Mouse (Mus musculus) spleen, adult 2 months (tissue): ENCODE data around the gene Rnh1. TPM values are rescaled to one million over a fixed set of nuclear protein-coding genes. Genes with fewer than 3 reads are reported as not detected.

Experiments used
- DNase-seq, 2 experiments: peaks; one replicate each; pipeline versions ENCODE4 v3.0.0 to v3.0.0-alpha.2; 2012 to 2021; ENCODE audit warnings: low spot score in 2 of 2, low read depth in 1 of 2
- H3K27ac ChIP-seq: fragments of 200-500 bp; 2 replicates; pipeline ENCODE4 v1.5.1; 2012; ENCODE audit warnings: low read length, inconsistent platforms; ENCODE audit not compliant: insufficient read depth
- H3K27me3 ChIP-seq: fragments of 200-500 bp; 2 replicates; pipeline ENCODE4 v1.6.1; 2012; ENCODE audit warnings: mild to moderate bottlenecking, moderate library complexity, low read length, inconsistent platforms; ENCODE audit not compliant: control insufficient read depth, insufficient read depth
- H3K36me3 ChIP-seq: fragments of 200-500 bp; 2 replicates; pipeline ENCODE4 v1.6.1; 2012; ENCODE audit warnings: mild to moderate bottlenecking, low read length, inconsistent platforms; ENCODE audit not compliant: control insufficient read depth, insufficient read depth
- H3K4me1 ChIP-seq: fragments of 200-500 bp; 2 replicates; pipeline ENCODE4 v1.6.1; 2011; ENCODE audit warnings: inconsistent platforms; ENCODE audit not compliant: control insufficient read depth, insufficient read depth, insufficient read length
- H3K4me3 ChIP-seq: fragments of 200-500 bp; 2 replicates; pipeline ENCODE4 v1.5.1; 2011; ENCODE audit warnings: mild to moderate bottlenecking, inconsistent platforms; ENCODE audit not compliant: insufficient read depth, insufficient read length; ENCODE audit errors: extremely low read depth
- CTCF ChIP-seq: fragments of 200-500 bp; IDR thresholded peaks from 2 replicates; pipeline ENCODE4 v1.5.1; 2011; ENCODE audit warnings: mild to moderate bottlenecking, inconsistent platforms; ENCODE audit not compliant: insufficient read depth, insufficient read length, insufficient replicate concordance; ENCODE audit errors: extremely low read depth
- POLR2A ChIP-seq: fragments of 200-500 bp; IDR thresholded peaks from 2 replicates; pipeline ENCODE4 v1.6.1; 2011; ENCODE audit warnings: low read depth, low read length, inconsistent platforms
- WGBS: fragments of 180-500 bp; shearing (Covaris S2); methylation state at CpG from one replicate; pipeline ENCODE4 v1.1.7; 2018; 5-methylcytosine and 5-hydroxymethylcytosine counted together
- polyA plus RNA-seq: library from polyadenylated mRNA; depleted of rRNA; stranded (reverse); fragments of >200 nt; gene quantifications from 2 replicates; pipeline ENCODE4 v1.2.3, GENCODE M21; 2012

Rnh1 gene
- polyA plus RNA-seq, 1 experiment, result 113 TPM

- H3K27me3 ChIP-seq, result no peaks in the 10 kb centered on the region
- no peak for DNase-seq
- 43% methylated on average over 3 of the region's 3 CpGs for WGBS
- H3K4me1 ChIP-seq, result no peaks in the 10 kb centered on the region
- no peak overlapping the region for H3K27ac ChIP-seq
- TF ChIP-seq POLR2A (no peak), CTCF (no peak)
- no peaks in the 10 kb centered on the region for H3K36me3 ChIP-seq
- H3K4me3 ChIP-seq, result no peak overlapping the region
Observed at GRCm38 (mm10) chr7:141204546-141204945, 31.9 kb upstream of the Rnh1 start.

DNA sequence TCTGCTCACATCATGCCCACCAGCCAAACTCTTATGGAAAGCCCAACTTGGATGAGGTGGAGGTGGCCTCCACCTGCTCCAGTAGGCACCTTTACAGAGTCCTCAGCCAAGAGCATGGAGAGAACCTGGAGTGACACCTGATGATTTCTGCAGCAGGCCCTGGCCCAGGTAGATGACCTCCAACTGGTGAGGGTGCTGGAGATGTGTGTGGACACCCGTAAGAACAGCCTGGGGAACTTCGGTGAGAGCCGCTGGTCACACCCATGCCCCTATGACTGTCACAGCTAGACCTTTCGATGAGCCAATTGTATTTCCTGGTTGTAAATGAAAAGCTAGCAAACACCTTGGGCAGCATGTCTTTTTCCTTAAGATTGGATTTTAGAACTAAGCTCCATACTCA lies 25.5 kb upstream of the Rnh1 start:
- no peaks in the 10 kb centered on the region for H3K27me3 ChIP-seq
- WGBS, result 98% methylated on average over 4 of the region's 4 CpGs
- no peak overlapping the region for H3K4me3 ChIP-seq
- H3K4me1 ChIP-seq, result peaks cover 6% of the 10 kb centered on the region; the same call in 1 of the 2 replicates
- no peak for DNase-seq
- no peaks in the 10 kb centered on the region for H3K36me3 ChIP-seq
- TF ChIP-seq CTCF (no peak), POLR2A (no peak)
- no peak overlapping the region for H3K27ac ChIP-seq

GRCm38 (mm10) chr7:141196619-141197282 lies 24.1 kb upstream of the Rnh1 start:
- peaks cover 5% of the 10 kb centered on the region; the same call in 1 of the 2 replicates for H3K36me3 ChIP-seq
- no peaks in the 10 kb centered on the region for H3K27me3 ChIP-seq
- WGBS, result 90% methylated on average over 8 of the region's 8 CpGs
- H3K4me1 ChIP-seq, result peaks cover 9% of the 10 kb centered on the region; the same call in 1 of the 2 replicates
- H3K4me3 ChIP-seq, result no peak overlapping the region
- H3K27ac ChIP-seq, result no peak overlapping the region
- no peak for DNase-seq
- no peak for TF ChIP-seq CTCF
- no peak for TF ChIP-seq POLR2A

- 97% methylated on average over 2 of the region's 2 CpGs for WGBS
- no peak for DNase-seq
- TF ChIP-seq POLR2A, result no peak
- TF ChIP-seq CTCF, result no peak
- no peak overlapping the region for H3K27ac ChIP-seq
- no peak overlapping the region for H3K4me3 ChIP-seq
- peaks cover 9% of the 10 kb centered on the region for H3K36me3 ChIP-seq
- H3K27me3 ChIP-seq, result no peaks in the 10 kb centered on the region
- H3K4me1 ChIP-seq, result peaks cover 9% of the 10 kb centered on the region; the same call in 1 of the 2 replicates
Observed at GRCm38 (mm10) chr7:141195754-141196153, 23.1 kb upstream of the Rnh1 start.

- DNase-seq, result peak; percentile 88 to 98
- peak overlapping the region; percentile 87 for H3K27ac ChIP-seq
- H3K4me1 ChIP-seq, result peaks cover 9% of the 10 kb centered on the region; the same call in 1 of the 2 replicates
- peaks cover 16% of the 10 kb centered on the region for H3K36me3 ChIP-seq
- TF ChIP-seq POLR2A (peak; percentile 17; the same call in 1 of the 2 replicates), CTCF (no peak)
- peak overlapping the region; percentile 79 for H3K4me3 ChIP-seq
- H3K27me3 ChIP-seq, result no peaks in the 10 kb centered on the region
- WGBS, result under 1% methylated on average over 28 of the region's 28 CpGs
Observed at GRCm38 (mm10) chr7:141194830-141195229, 22.2 kb upstream of the Rnh1 start.

DNA sequence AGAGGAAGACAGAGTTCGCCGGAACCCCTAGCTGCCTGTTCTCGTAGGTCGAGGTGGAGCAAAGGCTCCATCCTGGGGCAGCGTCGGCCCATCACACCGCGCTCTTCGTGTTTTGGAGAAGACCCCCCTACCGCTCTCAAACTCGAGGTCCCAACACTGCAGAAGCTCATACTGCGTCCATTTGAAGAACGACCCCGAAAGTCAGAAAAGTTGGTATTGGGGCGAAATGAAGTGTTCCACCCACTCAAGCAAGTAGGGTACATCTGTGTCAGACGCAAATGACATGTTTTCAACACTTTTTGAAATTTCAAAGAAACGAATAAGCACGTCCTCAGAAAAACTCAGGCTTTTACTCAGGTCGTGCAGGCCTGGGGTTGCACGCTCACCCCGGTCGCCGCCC lies 21.8 kb upstream of the Rnh1 start:
- WGBS, result under 1% methylated on average over 23 of the region's 23 CpGs
- peaks cover 9% of the 10 kb centered on the region; the same call in 1 of the 2 replicates for H3K4me1 ChIP-seq

GRCm38 (mm10) chr7:141193948-141194347 lies 21.3 kb upstream of the Rnh1 start, which contains the start of the genes Hras and Lrrc56:
Gene Hras (minus strand): TSS chr7:141194005.
Gene Lrrc56 (plus strand): TSS chr7:141194157.
- Histone ChIP-seq H3K27ac (peak within 1 kb of the TSS; percentile 87), H3K4me1 (peaks cover 9% of the 10 kb centered on the region; the same call in 1 of the 2 replicates), H3K36me3 (peaks cover 21% of the 10 kb centered on the region), H3K27me3 (no peaks in the 10 kb centered on the region), H3K4me3 (peak within 1 kb of the TSS; percentile 79)
- WGBS, result under 1% methylated on average over 34 of the region's 39 CpGs
- peak; percentile 93 to 98 for DNase-seq
- TF ChIP-seq POLR2A, result peak; percentile 82
- TF ChIP-seq CTCF, result no peak

More for the DNA sequence above, 21.8 kb upstream of the Rnh1 start:
- H3K27ac ChIP-seq, result peak overlapping the region; percentile 87
- H3K4me3 ChIP-seq, result peak overlapping the region; percentile 79
- peaks cover 18% of the 10 kb centered on the region for H3K36me3 ChIP-seq
- H3K27me3 ChIP-seq, result no peaks in the 10 kb centered on the region
- no peak for DNase-seq
- TF ChIP-seq CTCF (no peak), POLR2A (no peak)
